Mouse (Mus musculus): ENCODE measurements at regions not wholly inside any gene's neighbourhood (a gene's known extent, or its start where the extent isn't known, plus 50 kb on each side); places are given as distances from the start of the nearest gene placed in this dataset.

GRCm38 (mm10) chr6:143536525-143537293 lies 369.7 kb downstream of the Etnk1 start:
- Histone ChIP-seq H3K36me3 (replicated peaks; ENCODE audit: control insufficient read depth, insufficient read depth, low read depth, low read length) (no peaks in the 10 kb centered on the region), H3K4me2 (ENCODE audit: low read depth, low read length) (no peak overlapping the region), H3K27ac (replicated peaks; ENCODE audit: low read depth, low read length) (no peak overlapping the region), H3K27me3 (ENCODE audit: control insufficient read depth, insufficient read depth, low read length) (no peaks in the 10 kb centered on the region), H3K9me3 (replicated peaks; ENCODE audit: control insufficient read depth, low read length) (no peaks in the 10 kb centered on the region), H3K4me1 (ENCODE audit: control insufficient read depth, insufficient read depth, low read length) (no peaks in the 10 kb centered on the region), H3K4me3 (ENCODE audit: low read depth, low read length) (no peak overlapping the region), H3K9ac (replicated peaks; ENCODE audit: low read length) (no peak overlapping the region)
- DNase-seq (ENCODE audit: low spot score), result no peak
- no peak for ATAC-seq (replicated peaks; ENCODE audit: insufficient number of reproducible peaks, low FRiP score, low TSS enrichment, low read depth)
- 83% methylated on average over 11 of the region's 11 CpGs for WGBS

- no peak overlapping the region for H3K9ac ChIP-seq (replicated peaks; ENCODE audit: low read length)
- no peak for DNase-seq (ENCODE audit: low spot score)
- ATAC-seq (replicated peaks; ENCODE audit: insufficient number of reproducible peaks, low FRiP score, low TSS enrichment, low read depth), result no peak
- no peaks in the 10 kb centered on the region for H3K27me3 ChIP-seq (ENCODE audit: control insufficient read depth, insufficient read depth, low read length)
- H3K4me1 ChIP-seq (ENCODE audit: control insufficient read depth, insufficient read depth, low read length), result no peaks in the 10 kb centered on the region
- no peaks in the 10 kb centered on the region for H3K9me3 ChIP-seq (replicated peaks; ENCODE audit: control insufficient read depth, low read length)
- no peak overlapping the region for H3K4me3 ChIP-seq (ENCODE audit: low read depth, low read length)
- no peak overlapping the region for H3K27ac ChIP-seq (replicated peaks; ENCODE audit: low read depth, low read length)
- no peak overlapping the region for H3K4me2 ChIP-seq (ENCODE audit: low read depth, low read length)
- no peaks in the 10 kb centered on the region for H3K36me3 ChIP-seq (replicated peaks; ENCODE audit: control insufficient read depth, insufficient read depth, low read depth, low read length)
- WGBS, result 89% methylated on average over 10 of the region's 10 CpGs
Measured at GRCm38 (mm10) chr6:143547406-143547903, 380.4 kb downstream of the Etnk1 start.

- ATAC-seq (replicated peaks; ENCODE audit: insufficient number of reproducible peaks, low FRiP score, low TSS enrichment, low read depth), result no peak
- no peak for DNase-seq (ENCODE audit: low spot score)
- Histone ChIP-seq H3K36me3 (replicated peaks; ENCODE audit: control insufficient read depth, insufficient read depth, low read depth, low read length) (no peaks in the 10 kb centered on the region), H3K4me3 (ENCODE audit: low read depth, low read length) (no peak overlapping the region), H3K4me1 (ENCODE audit: control insufficient read depth, insufficient read depth, low read length) (no peaks in the 10 kb centered on the region), H3K9me3 (replicated peaks; ENCODE audit: control insufficient read depth, low read length) (no peaks in the 10 kb centered on the region), H3K27ac (replicated peaks; ENCODE audit: low read depth, low read length) (no peak overlapping the region), H3K9ac (replicated peaks; ENCODE audit: low read length) (no peak overlapping the region), H3K4me2 (ENCODE audit: low read depth, low read length) (no peak overlapping the region), H3K27me3 (ENCODE audit: control insufficient read depth, insufficient read depth, low read length) (no peaks in the 10 kb centered on the region)
- 87% methylated on average over 3 of the region's 3 CpGs for WGBS
Measured at GRCm38 (mm10) chr6:143554946-143555345, 387.9 kb downstream of the Etnk1 start.

- Histone ChIP-seq H3K4me1 (ENCODE audit: control insufficient read depth, insufficient read depth, low read length) (no peaks in the 10 kb centered on the region), H3K4me2 (ENCODE audit: low read depth, low read length) (no peak overlapping the region), H3K36me3 (replicated peaks; ENCODE audit: control insufficient read depth, insufficient read depth, low read depth, low read length) (no peaks in the 10 kb centered on the region), H3K27ac (replicated peaks; ENCODE audit: low read depth, low read length) (no peak overlapping the region), H3K9me3 (replicated peaks; ENCODE audit: control insufficient read depth, low read length) (no peaks in the 10 kb centered on the region), H3K9ac (replicated peaks; ENCODE audit: low read length) (no peak overlapping the region), H3K27me3 (ENCODE audit: control insufficient read depth, insufficient read depth, low read length) (no peaks in the 10 kb centered on the region), H3K4me3 (ENCODE audit: low read depth, low read length) (no peak overlapping the region)
- 81% methylated on average over 11 of the region's 11 CpGs for WGBS
- DNase-seq (ENCODE audit: low spot score) (no peak), ATAC-seq (replicated peaks; ENCODE audit: insufficient number of reproducible peaks, low FRiP score, low TSS enrichment, low read depth) (no peak)
Measured at GRCm38 (mm10) chr6:143558046-143558884, 391.2 kb downstream of the Etnk1 start.

GRCm38 (mm10) chr6:143559316-143559715 lies 392.3 kb downstream of the Etnk1 start:
- H3K4me1 ChIP-seq (ENCODE audit: control insufficient read depth, insufficient read depth, low read length), result no peaks in the 10 kb centered on the region
- H3K27ac ChIP-seq (replicated peaks; ENCODE audit: low read depth, low read length), result no peak overlapping the region
- H3K36me3 ChIP-seq (replicated peaks; ENCODE audit: control insufficient read depth, insufficient read depth, low read depth, low read length), result no peaks in the 10 kb centered on the region
- H3K4me3 ChIP-seq (ENCODE audit: low read depth, low read length), result no peak overlapping the region
- ATAC-seq (replicated peaks; ENCODE audit: insufficient number of reproducible peaks, low FRiP score, low TSS enrichment, low read depth), result no peak
- no peaks in the 10 kb centered on the region for H3K27me3 ChIP-seq (ENCODE audit: control insufficient read depth, insufficient read depth, low read length)
- H3K9me3 ChIP-seq (replicated peaks; ENCODE audit: control insufficient read depth, low read length), result no peaks in the 10 kb centered on the region
- no peak for DNase-seq (ENCODE audit: low spot score)
- H3K4me2 ChIP-seq (ENCODE audit: low read depth, low read length), result no peak overlapping the region
- H3K9ac ChIP-seq (replicated peaks; ENCODE audit: low read length), result no peak overlapping the region
- 52% methylated on average over 4 of the region's 4 CpGs for WGBS

- no peak overlapping the region for H3K9ac ChIP-seq (replicated peaks; ENCODE audit: low read length)
- H3K27me3 ChIP-seq (ENCODE audit: control insufficient read depth, insufficient read depth, low read length), result no peaks in the 10 kb centered on the region
- H3K4me3 ChIP-seq (ENCODE audit: low read depth, low read length), result no peak overlapping the region
- H3K9me3 ChIP-seq (replicated peaks; ENCODE audit: control insufficient read depth, low read length), result no peaks in the 10 kb centered on the region
- 74% methylated on average over 6 of the region's 6 CpGs for WGBS
- H3K4me2 ChIP-seq (ENCODE audit: low read depth, low read length), result no peak overlapping the region
- ATAC-seq (replicated peaks; ENCODE audit: insufficient number of reproducible peaks, low FRiP score, low TSS enrichment, low read depth), result no peak
- DNase-seq (ENCODE audit: low spot score), result no peak
- H3K36me3 ChIP-seq (replicated peaks; ENCODE audit: control insufficient read depth, insufficient read depth, low read depth, low read length), result no peaks in the 10 kb centered on the region
- H3K27ac ChIP-seq (replicated peaks; ENCODE audit: low read depth, low read length), result no peak overlapping the region
- no peaks in the 10 kb centered on the region for H3K4me1 ChIP-seq (ENCODE audit: control insufficient read depth, insufficient read depth, low read length)
Measured at GRCm38 (mm10) chr6:143561316-143562088, 394.5 kb downstream of the Etnk1 start.

- Histone ChIP-seq H3K36me3 (replicated peaks; ENCODE audit: control insufficient read depth, insufficient read depth, low read depth, low read length) (no peaks in the 10 kb centered on the region), H3K4me3 (ENCODE audit: low read depth, low read length) (no peak overlapping the region), H3K9me3 (replicated peaks; ENCODE audit: control insufficient read depth, low read length) (no peaks in the 10 kb centered on the region), H3K9ac (replicated peaks; ENCODE audit: low read length) (no peak overlapping the region), H3K27ac (replicated peaks; ENCODE audit: low read depth, low read length) (no peak overlapping the region), H3K4me1 (ENCODE audit: control insufficient read depth, insufficient read depth, low read length) (no peaks in the 10 kb centered on the region), H3K27me3 (ENCODE audit: control insufficient read depth, insufficient read depth, low read length) (no peaks in the 10 kb centered on the region), H3K4me2 (ENCODE audit: low read depth, low read length) (no peak overlapping the region)
- peak; percentile 81 for ATAC-seq (replicated peaks; ENCODE audit: insufficient number of reproducible peaks, low FRiP score, low TSS enrichment, low read depth)
- WGBS, result 37% methylated on average over 24 of the region's 24 CpGs
- peak; percentile 88 for DNase-seq (ENCODE audit: low spot score)
Measured at GRCm38 (mm10) chr6:143571356-143572115, 404.5 kb downstream of the Etnk1 start.

All from embryonic facial prominence, embryonic 11.5 days (tissue).